Mouse (Mus musculus) CH12F3 (cell line): ENCODE results near the gene Actn1.

ENCODE experiments used
- in situ Hi-C: fragments of 300-500 bp; cut with MboI; formaldehyde crosslinking; loops from 2 replicates; pipeline ENCODE4 v1.14.3; 2020; ENCODE audit warnings: low sequenced_read_pairs

Actn1 gene

DNA sequence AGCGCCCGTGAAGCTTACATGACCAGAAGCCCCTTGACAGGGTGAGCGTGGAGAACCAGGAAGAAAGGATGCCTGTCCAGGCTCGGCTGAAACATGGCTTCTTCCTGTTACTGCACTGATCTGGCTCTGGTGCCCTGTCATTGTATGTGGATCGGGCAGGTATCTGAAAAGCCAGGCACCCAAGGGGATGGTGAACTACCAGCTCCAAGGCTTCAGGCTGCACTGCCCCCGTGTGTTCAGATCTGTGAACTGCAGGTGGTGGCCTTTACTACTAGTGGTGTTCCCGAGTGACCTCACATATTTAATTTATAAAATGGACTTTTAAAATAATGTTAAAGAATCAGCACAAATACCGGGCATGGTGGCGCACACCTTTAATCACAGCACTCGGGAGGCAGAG is 62.8 kb downstream of the Actn1 start:
- in situ Hi-C loops = no loop called here

DNA sequence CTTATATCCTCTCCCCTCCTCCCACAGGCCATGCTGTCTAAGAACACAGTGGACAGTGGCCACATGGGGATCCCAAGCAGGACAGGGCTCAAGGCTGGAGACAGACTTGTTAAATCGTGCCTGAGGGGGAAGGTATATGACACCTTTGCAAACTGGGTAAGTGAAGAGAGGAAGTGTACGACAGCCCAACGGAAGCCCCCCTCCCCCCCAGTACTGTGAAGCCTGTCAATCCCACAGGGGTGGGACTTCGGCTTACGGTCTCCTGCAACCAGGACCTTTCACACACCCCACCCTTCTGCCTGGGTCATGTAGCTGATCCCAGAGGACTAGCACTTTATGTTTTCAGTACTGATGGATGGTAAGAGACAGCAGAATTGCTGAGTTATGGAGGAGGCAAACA is 68.4 kb downstream of the Actn1 start:
- in situ Hi-C loops = no loop called here

DNA sequence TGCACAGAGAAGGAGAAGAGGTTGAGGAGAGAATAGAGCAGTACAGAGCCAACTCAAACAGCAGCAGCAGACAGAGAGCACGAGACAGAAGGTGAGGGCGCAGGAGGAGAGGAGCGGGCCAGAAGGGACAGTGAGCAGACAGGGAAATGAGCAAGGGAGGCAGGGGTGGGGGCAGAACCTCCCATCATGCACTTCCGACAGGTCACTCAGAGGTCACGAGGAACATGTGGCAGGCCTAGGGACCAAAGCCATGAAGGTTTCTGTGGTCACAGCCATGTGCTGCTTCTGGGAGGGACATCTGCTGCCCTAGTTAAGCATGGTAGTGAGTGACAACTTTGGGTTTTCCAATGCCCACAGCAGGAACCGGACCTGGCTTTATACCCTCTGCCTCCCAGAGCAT is 68.8 kb downstream of the Actn1 start:
- in situ Hi-C loops = no loop called here

DNA sequence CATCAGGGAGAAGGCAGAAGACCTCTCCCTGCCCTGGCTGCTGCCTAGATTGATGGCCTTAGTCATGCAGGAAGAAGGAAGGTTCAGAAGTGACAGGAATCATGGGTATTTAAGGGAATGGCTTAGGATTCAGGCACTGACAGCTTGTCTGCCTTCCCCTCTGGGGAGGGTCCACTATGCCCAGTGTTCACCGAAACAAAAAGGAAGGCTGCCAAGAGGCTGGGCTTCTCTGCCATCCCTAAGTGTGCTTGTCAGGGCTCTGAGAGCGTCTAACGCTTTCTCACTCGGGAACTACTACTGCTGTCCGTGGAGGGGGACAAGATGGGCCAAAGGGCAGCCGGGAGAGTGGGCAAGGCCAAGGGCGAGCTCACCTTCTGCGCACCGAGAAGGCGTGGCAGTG is 69.3 kb downstream of the Actn1 start:
- in situ Hi-C loops = no loop called here

DNA sequence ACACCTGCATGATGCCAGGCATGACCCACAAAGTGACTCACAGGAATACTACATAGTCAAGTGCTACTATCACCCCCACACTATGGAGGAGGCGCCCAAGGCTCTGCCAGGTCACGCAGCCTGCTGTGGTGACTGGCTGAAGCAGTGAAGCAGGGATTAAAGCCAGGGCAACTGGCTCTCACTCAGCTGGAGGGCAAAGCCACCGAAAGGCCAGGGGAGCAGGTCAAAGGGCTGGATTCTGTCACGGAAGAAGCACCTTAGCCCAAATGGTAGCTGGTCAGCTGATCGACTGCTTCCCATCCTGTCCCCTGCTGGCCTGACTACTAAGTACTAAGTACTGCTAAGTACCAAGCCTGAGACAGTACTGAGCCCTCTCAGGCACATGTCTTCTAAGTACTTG is 76.1 kb downstream of the Actn1 start:
- in situ Hi-C loops = loop anchor here (10.0 kb wide), 1 partner anchor 191 kb away; no protein-coding TSS in a partner anchor

DNA sequence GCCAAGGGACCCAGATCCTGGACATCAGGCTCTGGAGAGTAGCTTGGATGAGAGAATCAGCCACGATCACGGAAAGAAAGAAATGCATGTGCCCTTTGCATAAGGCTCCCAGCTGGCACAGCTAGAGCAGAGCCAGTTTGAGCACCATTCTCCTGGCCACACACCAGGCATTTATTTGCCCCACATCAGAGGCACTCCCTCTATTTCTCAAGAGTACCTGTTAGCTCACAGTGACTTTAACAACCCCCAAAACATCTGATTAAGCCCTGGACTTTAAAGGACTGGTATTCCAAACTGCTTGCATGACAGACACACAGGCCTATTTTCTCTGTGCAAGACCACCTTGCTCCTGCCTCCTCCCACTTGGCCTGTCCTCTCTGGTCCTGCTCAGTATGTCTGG is 78.3 kb downstream of the Actn1 start:
- in situ Hi-C loops = loop anchor here (10.0 kb wide), 1 partner anchor 193 kb away; no protein-coding TSS in a partner anchor

DNA sequence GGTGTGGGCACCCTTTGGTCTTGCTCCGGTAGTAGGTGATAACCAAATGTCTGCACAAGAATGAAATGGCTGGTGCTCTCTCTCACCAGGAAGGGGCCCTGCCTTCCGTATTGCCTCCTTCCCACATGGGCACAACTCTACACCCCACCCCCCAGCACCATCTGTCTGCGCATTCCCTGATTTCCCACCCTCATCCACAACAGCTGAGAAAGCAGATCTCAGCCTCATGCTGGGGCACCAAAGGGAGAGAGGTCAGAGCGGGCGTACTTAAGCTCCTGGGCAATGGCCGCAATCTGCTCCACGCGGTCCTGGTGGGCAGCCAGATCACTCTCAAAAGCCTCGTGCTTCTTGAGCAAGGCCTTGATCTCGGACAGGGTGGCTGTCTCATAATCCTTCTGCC is 82.1 kb downstream of the Actn1 start:
- in situ Hi-C loops = no loop called here

DNA sequence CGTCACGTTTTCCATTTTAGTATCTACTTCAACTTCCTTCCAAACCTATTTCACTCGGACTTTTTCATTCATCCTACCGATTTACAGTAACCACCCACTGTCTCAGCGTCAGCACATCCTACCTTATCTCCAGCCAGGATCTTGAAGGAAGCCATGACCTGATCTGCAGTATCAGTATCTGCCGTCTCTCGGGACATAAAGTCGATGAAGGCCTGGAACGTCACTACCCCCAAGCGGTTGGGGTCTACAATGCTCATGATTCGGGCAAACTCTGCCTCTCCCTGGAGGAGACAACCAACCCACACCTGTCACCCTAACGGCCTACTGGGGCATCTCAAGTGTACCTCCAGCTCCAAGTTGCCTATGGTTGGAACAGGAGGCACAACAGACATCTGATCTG is 91.4 kb downstream of the Actn1 start:
- in situ Hi-C loops = no loop called here

DNA sequence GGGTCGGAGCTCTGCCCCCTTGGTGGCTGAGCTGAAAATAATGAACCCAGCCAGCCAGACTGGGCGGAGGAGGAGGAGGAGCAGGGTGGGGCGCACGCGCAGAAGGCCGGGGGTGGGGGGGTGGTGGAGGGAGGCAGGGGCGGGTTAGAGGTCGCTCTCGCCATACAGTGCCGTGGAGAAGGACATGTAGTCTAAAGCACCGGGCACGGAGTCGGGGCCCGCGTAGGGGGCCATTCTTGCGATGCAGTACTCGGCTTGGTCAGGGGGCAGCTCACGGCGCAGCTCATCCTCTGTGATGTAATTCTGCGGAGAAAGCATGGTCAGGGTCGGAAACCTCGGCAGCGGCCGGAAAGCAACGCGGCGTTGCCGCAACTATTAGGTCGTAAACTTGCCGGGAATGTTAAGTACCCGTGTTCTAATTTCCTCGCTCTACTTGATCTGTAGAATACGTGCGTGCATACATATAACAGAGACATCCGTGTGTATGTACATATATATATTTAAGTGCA is 91.9 kb downstream of the Actn1 start:
- in situ Hi-C loops = no loop called here

DNA sequence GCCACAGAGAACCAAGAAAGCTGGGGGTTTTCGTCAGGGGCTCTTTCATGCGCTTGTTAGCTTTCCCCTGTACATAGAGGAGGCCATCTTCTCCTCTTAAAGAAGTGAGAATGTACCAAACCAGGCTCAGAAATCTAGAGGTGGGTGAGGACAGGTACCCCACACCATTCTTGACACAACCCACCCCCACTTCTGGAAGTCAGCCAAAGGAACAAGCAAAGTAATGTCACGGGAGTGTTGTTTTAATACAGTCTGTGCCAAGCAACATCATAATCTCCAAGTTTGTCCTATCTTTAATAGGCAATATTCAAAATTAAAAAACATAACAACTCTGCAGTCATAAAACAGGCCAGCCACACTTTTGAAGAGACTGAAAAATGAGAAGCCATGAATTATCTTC is 92.8 kb downstream of the Actn1 start:
- in situ Hi-C loops = no loop called here

DNA sequence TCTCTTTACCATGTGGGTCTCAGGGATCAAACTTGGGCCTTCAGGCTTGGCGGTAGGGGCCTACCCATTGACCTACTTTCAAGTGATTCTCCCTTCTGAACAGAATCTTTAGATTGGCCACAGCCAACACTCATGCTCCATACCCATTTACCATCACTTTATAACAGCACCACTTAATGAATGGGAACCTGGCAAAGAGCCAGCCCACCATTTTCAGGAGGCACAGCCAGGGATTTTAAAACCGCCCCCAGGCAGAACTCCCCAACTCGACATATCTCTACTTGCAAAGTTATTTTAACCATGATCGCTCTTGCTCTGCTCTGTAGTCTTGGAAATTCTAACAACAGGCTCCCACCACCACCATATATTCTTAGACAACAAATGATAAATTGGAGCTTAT is 93.5 kb downstream of the Actn1 start:
- in situ Hi-C loops = no loop called here

DNA sequence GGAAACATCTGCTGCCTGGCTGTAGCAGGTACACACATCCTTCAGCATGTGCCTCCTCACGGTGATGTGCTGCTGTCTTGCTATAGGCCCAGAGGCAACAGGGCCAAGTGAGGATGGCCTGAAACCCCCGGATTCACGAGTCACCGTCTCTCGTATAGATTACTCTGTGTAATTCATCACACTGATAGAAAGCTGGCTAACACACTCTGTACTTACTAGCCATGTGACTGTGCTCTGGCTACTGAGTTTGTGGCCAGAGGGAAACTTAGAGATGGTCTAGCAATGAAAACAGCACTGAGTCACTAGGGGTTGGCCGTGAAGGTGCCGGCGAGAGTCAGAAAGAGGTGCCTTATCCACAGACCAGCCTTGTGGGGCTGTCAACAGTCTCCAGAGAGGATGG is 95.6 kb downstream of the Actn1 start:
- in situ Hi-C loops = no loop called here

DNA sequence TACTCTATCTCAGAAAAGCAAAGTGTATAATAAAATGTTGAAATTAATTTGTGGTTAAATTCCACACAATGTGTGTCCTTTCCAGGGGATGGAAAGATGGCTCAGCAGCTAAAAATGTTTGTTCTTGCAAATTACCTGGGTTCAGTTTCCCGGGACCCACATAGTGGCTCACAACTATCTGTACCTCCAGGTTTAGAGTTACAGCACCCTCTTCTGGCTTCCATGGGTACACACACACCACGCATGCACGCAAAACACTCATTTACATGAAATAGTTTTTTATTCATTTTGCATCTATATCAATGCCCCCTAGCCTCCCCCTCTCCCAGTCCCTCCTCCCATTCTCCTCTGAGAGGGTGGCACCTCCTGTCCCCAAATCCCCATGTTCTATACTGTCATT is 97.7 kb downstream of the Actn1 start:
- in situ Hi-C loops = no loop called here

DNA sequence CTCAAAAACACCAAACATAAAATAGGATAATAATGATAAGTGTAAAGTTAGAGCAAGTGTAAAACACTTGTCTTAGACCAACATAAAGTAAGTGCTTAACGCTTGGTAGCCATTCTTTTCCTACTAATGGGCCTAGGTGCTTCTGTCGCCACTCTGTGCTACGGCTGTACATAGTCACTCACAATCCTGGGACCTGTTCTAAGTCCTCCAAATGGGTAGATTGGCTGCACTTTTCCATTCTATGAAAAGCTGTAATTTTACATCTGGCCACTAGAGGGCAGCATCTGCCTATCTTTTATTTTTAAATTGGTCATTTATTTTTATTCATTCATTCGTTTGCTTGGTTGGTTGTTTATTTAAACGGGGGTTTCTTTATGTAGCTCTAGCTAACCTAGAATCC is 102.5 kb downstream of the Actn1 start:
- in situ Hi-C loops = no loop called here

DNA sequence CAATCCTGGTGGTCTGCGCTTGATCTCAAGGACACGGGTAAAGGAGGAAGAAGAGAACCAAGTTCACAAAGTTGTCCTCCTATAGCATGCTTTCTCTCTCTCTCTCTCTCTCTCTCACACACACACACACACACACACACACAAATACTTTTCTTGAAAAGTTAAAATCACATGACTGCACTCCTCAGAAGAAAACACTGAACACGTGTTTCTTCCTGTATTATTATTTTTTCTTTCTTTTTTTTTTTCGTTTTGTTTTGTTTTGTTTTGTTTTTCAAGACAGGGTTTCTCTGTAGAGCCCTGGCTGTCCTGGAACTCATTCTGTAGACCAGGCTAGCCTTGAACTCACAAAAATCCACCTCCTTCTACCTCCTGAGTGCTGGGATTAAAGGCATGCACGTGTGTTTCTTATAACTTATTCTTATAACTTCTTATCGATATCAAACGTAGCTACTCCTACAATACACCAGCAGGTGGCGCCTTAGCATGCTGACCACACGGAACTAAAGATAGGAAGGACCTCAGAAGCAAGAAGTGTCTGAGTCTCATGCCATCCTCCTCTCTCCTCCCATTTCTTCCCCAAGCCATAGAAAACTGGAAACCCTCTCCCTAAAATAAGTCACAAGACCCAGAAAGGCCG is 106.4 kb downstream of the Actn1 start:
- in situ Hi-C loops = no loop called here

DNA sequence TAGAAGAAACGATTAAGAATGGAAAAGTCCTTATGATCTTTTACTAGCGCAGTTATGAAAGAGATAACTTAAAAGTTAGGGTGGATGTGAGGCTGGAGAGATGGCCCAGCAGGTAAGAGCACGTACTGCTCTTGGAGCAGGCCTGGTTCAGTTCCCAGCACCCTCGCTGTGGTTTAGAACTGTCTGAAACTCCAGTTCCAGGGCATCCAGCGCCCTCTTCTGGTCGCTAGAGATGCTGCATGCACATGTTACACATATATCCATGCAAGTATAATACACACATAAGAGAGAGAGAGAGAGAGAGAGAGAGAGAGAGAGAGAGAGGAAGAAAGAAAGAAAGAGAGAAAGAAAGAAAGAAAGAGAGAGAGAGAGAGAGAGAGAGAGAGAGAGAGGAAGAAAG is 107.1 kb downstream of the Actn1 start:
- in situ Hi-C loops = no loop called here

DNA sequence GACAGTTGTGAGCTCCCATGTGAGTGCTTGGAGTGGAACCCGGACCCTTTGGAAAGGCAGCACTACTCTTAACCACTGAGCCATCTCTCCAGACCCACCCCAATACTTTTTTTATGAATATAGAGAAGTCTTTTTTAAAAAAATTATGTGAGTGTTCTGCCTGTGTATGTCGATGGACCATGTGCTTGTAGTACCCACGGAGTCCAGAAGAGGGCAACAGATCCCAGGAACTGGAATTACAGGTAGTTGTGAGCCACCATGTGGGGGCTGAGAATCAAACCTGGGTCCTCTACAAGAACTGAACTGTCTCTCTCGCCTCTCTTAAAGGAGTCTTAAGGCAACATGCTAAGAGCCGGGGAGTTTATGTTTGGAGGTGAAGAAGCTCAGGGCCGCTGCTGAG is 108.3 kb downstream of the Actn1 start:
- in situ Hi-C loops = no loop called here

DNA sequence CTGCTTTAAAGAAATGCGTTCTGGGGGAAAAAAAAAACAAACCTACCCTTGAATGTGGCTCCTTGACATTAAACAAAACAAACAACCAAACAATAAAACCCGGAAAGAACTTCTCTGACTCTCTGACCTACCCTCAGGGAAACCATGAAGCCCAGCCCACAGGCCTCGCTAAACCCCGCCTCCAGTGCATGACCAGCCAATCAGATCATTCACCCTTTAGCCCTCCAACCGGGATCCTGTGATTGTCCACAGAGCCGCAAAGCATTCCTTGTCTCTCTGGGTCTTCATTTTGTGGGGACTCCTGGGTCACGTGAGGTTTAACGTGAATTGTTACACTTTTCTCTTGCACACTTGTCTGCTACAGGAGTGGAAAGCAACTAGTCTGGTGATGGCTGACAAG is 109.5 kb downstream of the Actn1 start:
- in situ Hi-C loops = no loop called here

DNA sequence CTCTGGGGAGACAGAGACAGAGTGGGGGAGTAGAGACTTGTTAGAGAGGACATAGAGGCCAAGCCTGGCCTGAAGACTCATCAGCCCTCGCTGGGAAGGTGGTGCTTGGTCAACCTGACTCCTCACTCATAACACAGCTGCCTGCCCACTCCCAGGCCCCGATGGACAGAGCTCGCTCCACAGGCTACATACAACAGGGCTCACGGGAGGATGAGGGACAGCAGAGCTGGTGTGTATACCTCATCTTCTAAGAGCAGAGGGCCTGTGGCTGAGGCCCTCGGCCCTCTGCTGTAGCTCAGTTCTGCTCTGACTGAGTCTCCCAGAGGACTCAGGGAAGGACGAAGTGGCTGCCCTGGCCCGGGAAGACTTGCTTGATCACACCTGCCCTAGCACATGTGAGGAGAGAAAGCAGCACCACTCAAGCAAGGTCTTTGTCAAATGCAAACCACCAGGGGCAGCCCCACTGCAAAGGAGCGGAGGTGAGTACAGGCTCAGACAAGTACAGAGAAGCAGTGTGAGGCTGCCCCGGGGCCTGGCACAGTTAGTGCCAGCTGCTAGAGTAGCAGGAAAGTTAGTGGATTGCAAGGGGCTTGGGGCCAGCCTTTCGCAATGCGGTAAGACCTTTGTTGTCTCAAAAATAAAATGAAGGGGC is 112.5 kb downstream of the Actn1 start:
- in situ Hi-C loops = no loop called here

DNA sequence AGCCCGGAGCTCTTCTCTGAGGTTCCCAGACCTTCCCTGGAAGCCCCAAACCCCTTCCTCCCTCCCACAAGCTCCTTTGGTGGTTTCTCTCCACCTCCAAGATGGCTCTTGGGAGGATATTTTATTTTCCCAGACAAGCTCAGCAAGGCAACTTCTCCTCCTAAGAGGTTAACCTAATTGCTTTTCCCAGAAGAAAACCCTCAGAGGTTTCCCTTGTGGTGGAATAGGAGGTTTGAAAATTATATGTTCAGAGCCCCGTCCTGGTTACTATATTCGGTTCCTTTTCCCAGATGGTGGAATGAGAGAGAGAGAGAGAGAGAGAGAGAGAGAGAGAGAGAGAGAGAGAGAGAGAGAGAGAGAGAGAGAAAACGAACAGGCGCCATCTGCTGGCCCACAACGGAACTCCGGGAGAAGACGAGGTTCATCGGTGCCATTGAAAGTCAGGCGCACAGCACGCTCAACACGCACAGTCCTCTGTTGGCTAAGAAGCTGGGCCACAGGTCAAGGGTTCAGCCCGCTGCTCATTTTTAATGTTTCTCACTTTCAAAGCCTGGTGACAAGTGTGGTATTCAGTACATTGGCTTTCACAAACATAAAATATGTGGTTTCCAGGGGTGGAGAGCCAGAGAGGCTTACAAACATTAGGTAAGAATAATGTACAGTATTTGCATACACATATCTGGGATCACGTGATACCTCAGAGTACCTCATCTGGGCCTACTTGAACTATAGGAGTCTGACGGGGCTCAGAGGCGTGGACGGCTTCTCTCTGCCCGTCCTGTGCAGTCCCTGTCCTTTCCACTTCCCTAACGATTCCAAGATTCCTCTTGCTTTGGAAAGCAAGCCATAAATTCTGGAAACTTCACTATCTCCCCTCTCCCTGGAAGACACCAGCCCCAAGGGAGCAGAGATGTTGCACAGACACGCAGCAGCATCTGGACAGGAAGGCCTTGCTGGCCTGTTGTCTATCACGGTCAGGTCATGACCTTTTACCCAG is 113.6 kb downstream of the Actn1 start:
- in situ Hi-C loops = no loop called here

DNA sequence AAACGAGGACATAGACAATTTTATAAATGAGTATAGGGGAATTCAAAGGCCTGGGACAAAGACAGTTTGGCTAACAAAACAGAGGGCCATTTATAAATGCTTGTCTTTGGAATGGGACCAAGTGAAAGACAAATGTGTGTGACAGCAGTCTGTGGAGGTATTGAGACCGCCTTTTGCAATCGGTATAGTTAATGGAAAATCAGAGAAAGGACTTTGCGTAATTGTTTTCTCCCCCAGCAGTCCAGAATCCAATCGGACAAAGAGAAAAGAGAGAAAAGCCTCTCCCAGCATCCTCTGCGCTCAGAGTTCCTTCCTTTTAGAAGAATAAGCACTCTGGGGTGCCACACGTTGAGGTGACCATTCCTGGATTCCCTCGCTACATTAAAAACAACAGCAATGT is 114.8 kb downstream of the Actn1 start:
- in situ Hi-C loops = no loop called here

DNA sequence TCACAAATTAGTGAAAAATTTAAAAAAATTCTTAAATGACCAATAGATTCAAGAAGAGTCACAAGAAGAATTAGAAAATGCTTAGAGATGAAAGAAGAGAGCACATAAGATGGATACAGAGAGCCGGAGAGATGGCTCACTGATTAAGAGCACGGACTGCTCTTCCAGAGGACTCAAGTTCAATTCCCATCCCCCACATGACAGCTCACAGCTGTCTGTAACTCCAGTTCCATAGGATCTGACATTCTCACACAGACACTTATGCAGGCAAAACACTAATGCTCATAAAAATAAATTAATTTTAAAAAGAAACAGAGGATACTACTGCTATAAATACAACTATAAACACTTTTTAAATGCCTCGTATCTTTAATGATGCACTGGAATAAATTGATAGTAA is 115.3 kb downstream of the Actn1 start:
- in situ Hi-C loops = no loop called here
